Mouse (Mus musculus) kidney, embryonic 14.5 days (tissue): ENCODE measurements at regions not wholly inside any gene's neighbourhood (a gene's known extent, or its start where the extent isn't known, plus 50 kb on each side); places are given as distances from the start of the nearest gene placed in this dataset.

Experiments
- ATAC-seq: fragments of 200-750 bp; cut with Nextera tagmentation; 2 replicates; pipeline ENCODE4 v1.8.0; 2017; ENCODE audit warnings: moderate number of reproducible peaks, mild to moderate bottlenecking, moderate TSS enrichment, moderate library complexity; ENCODE audit not compliant: low FRiP score, low TSS enrichment
- H3K27ac ChIP-seq: fragments of 300-500 bp; sonication (generic); 2 replicates; pipeline ENCODE4 v1.5.1; 2014; ENCODE audit warnings: low read depth, mild to moderate bottlenecking, low read length, moderate library complexity, mixed read lengths
- H3K27me3 ChIP-seq: fragments of 300-500 bp; sonication (generic); 2 replicates; pipeline ENCODE4 v1.6.1; 2014; ENCODE audit warnings: mild to moderate bottlenecking, low read length; ENCODE audit not compliant: control insufficient read depth, insufficient read depth
- H3K36me3 ChIP-seq: fragments of 300-500 bp; sonication (generic); 2 replicates; pipeline ENCODE4 v1.6.1; 2014; ENCODE audit warnings: low read length, mixed read lengths; ENCODE audit not compliant: control insufficient read depth, insufficient read depth
- H3K4me1 ChIP-seq: fragments of 300-500 bp; sonication (generic); 2 replicates; pipeline ENCODE4 v1.6.1; 2014; ENCODE audit warnings: low read length, mixed read lengths; ENCODE audit not compliant: control insufficient read depth, insufficient read depth
- H3K4me2 ChIP-seq: fragments of 300-500 bp; sonication (generic); replicated peaks from 2 replicates; pipeline ENCODE4 v1.6.1; 2014; ENCODE audit warnings: low read depth, mild to moderate bottlenecking, low read length
- H3K4me3 ChIP-seq: fragments of 300-500 bp; sonication (generic); 2 replicates; pipeline ENCODE4 v1.5.1; 2014; ENCODE audit warnings: mild to moderate bottlenecking, low read length
- H3K9ac ChIP-seq: fragments of 300-500 bp; sonication (generic); 2 replicates; pipeline ENCODE4 v1.6.1; 2014; ENCODE audit warnings: low read depth, mild to moderate bottlenecking, low read length, moderate library complexity
- H3K9me3 ChIP-seq: fragments of 300-500 bp; sonication (generic); 2 replicates; pipeline ENCODE4 v1.6.1; 2016; ENCODE audit warnings: low read length; ENCODE audit not compliant: control insufficient read depth
- WGBS: fragments of 180-500 bp; shearing (Covaris S2); extraction: QIAGEN DNeasy Blood & Tissue Kit; methylation state at CpG from one replicate; pipeline ENCODE4 v1.1.7; 2014; 5-methylcytosine and 5-hydroxymethylcytosine counted together

GRCm38 (mm10) chr3:78836824-78837223, 449.5 kb downstream of the Rapgef2 start:
- H3K4me2 ChIP-seq: no peak overlapping the region
- no peak for ATAC-seq
- H3K27me3 ChIP-seq: no peaks in the 10 kb centered on the region
- no peaks in the 10 kb centered on the region for H3K4me1 ChIP-seq
- no peak overlapping the region for H3K9ac ChIP-seq
- 68% methylated on average over 5 of the region's 5 CpGs for WGBS
- H3K4me3 ChIP-seq: no peak overlapping the region
- no peak overlapping the region for H3K27ac ChIP-seq
- H3K36me3 ChIP-seq: no peaks in the 10 kb centered on the region
- no peaks in the 10 kb centered on the region for H3K9me3 ChIP-seq

DNA sequence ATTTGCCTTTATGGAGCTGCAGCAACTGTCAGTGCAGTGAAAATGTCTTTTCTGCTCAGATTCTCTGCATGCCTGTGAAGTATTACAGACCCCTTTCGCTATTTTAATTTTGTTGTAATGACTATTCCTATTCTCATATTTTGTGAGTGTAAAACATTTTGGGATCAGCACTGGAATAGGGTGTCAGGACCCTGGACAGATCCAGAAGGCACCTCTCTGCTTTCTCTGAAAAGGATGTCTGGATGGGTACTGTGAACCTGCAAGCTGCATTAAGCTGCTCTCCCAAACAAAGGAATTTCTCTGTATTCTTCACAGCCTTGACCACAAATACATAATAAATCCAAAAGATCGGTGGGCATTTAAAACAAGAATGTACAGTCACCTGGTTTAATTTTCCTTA, 460.8 kb downstream of the Rapgef2 start:
- no peak overlapping the region for H3K4me3 ChIP-seq

DNA sequence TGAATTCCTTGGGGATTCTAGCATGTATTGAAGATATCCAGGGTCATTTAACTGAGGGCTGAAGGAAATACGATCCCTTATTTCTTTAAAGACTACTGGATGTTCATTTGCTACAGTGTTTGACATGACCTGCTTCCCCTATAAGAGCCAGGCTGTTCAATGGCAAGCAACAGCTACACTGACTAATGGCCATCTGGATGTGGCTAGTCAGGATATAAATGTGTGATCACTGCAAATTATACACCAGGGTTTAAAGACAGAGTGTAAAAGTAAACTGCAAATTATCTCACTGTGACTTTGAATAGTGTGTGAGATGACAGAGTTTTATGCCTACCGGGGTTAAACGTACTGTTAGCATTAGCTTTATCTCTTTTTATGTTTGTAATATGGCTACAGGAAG, 473.9 kb downstream of the Rapgef2 start:
- no peak overlapping the region for H3K9ac ChIP-seq
- H3K4me1 ChIP-seq: no peaks in the 10 kb centered on the region
- ATAC-seq: no peak
- no peaks in the 10 kb centered on the region for H3K27me3 ChIP-seq
- H3K27ac ChIP-seq: no peak overlapping the region
- no peak overlapping the region for H3K4me2 ChIP-seq
- H3K9me3 ChIP-seq: no peaks in the 10 kb centered on the region
- no peaks in the 10 kb centered on the region for H3K36me3 ChIP-seq
- H3K4me3 ChIP-seq: no peak overlapping the region
- 59% methylated on average over 3 of the region's 3 CpGs for WGBS

More for the DNA sequence above, 460.8 kb downstream of the Rapgef2 start:
- H3K4me2 ChIP-seq: no peak overlapping the region
- no peaks in the 10 kb centered on the region for H3K27me3 ChIP-seq
- no peaks in the 10 kb centered on the region for H3K4me1 ChIP-seq
- ATAC-seq: no peak
- 67% methylated on average over 2 of the region's 2 CpGs for WGBS
- H3K36me3 ChIP-seq: no peaks in the 10 kb centered on the region
- no peak overlapping the region for H3K9ac ChIP-seq
- no peak overlapping the region for H3K27ac ChIP-seq
- H3K9me3 ChIP-seq: no peaks in the 10 kb centered on the region

GRCm38 (mm10) chr3:78810431-78811152, 475.7 kb downstream of the Rapgef2 start:
- H3K27ac ChIP-seq: no peak overlapping the region
- peak; percentile 35; the same call in 1 of the 2 replicates for ATAC-seq
- no peak overlapping the region for H3K9ac ChIP-seq
- no peaks in the 10 kb centered on the region for H3K27me3 ChIP-seq
- no peak overlapping the region for H3K4me3 ChIP-seq
- no peaks in the 10 kb centered on the region for H3K4me1 ChIP-seq
- WGBS: 51% methylated on average over 5 of the region's 5 CpGs
- no peak overlapping the region for H3K4me2 ChIP-seq
- no peaks in the 10 kb centered on the region for H3K36me3 ChIP-seq
- H3K9me3 ChIP-seq: no peaks in the 10 kb centered on the region

DNA sequence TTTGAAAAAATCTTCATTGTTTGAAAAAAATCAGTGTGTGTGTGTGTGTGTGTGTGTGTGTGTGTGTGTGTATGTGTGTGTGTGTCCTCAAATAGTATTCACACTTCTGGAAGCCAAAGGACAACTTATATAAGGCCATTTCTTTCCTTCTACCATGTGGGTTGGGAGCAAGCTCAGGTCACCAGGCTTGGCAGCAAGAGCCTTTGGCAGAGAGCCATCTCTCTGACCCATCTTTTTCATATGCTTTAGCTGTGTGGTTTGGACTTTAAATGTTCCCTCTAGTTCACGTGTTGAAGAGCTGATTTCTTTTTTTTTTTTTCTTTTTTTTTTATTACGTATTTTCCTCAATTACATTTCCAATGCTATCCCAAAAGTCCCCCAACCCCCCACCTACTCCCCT, 483.1 kb downstream of the Rapgef2 start:
- H3K9ac ChIP-seq: no peak overlapping the region
- no peaks in the 10 kb centered on the region for H3K36me3 ChIP-seq
- 81% methylated on average over 2 of the region's 2 CpGs for WGBS
- no peak for ATAC-seq
- no peak overlapping the region for H3K27ac ChIP-seq
- H3K4me2 ChIP-seq: no peak overlapping the region
- H3K4me1 ChIP-seq: no peaks in the 10 kb centered on the region
- no peaks in the 10 kb centered on the region for H3K27me3 ChIP-seq
- H3K4me3 ChIP-seq: no peak overlapping the region
- no peaks in the 10 kb centered on the region for H3K9me3 ChIP-seq

GRCm38 (mm10) chr3:78795951-78796455, 490.3 kb downstream of the Rapgef2 start:
- no peak for ATAC-seq
- 91% methylated on average over 4 of the region's 4 CpGs for WGBS
- Histone ChIP-seq H3K4me1 (no peaks in the 10 kb centered on the region), H3K27ac (no peak overlapping the region), H3K36me3 (no peaks in the 10 kb centered on the region), H3K9ac (no peak overlapping the region), H3K4me3 (no peak overlapping the region), H3K4me2 (no peak overlapping the region), H3K9me3 (no peaks in the 10 kb centered on the region), H3K27me3 (no peaks in the 10 kb centered on the region)

DNA sequence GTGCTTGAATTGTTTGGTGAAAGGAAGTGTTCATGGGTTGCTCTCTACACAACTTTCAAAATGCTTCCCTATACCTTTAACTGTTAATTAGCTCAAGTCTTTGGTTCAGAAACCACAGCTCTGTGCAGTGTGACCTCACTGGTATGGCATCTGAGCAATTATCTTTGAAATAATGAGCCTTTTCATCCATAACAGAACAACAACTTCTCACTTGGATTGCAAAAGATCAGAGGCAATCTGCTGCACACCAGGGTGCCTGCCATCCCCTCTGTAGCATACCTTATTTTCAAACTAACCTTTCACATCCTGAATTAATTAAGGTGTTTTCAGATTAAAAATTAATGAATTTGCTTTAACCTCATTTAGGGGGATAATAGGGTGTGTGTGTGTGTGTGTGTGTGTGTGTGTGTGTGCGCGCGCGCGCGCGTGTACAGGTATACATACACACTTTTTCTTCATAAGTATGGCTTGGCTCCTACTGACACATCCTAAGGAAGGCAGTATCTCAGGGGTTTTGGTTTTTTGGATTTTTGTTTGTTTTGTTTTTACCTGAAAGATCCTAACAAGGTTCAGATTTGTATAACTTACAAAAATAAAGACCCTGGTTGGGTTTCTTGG, 493.8 kb downstream of the Rapgef2 start:
- Histone ChIP-seq H3K36me3 (no peaks in the 10 kb centered on the region), H3K27me3 (no peaks in the 10 kb centered on the region), H3K4me1 (no peaks in the 10 kb centered on the region), H3K4me2 (no peak overlapping the region), H3K4me3 (no peak overlapping the region), H3K27ac (no peak overlapping the region), H3K9me3 (no peaks in the 10 kb centered on the region), H3K9ac (no peak overlapping the region)
- WGBS: 98% methylated on average over 7 of the region's 7 CpGs
- 0 out of 2 replicates have a peak, but pooled peaks have one; percentile 20 for ATAC-seq

- H3K4me2 ChIP-seq: no peak overlapping the region
Observed at GRCm38 (mm10) chr3:78782766-78783165, 503.6 kb downstream of the Rapgef2 start.

GRCm38 (mm10) chr3:78755686-78756476, 530.4 kb downstream of the Rapgef2 start:
- Histone ChIP-seq H3K9ac (no peak overlapping the region), H3K27me3 (no peaks in the 10 kb centered on the region), H3K36me3 (no peaks in the 10 kb centered on the region), H3K27ac (no peak overlapping the region), H3K9me3 (no peaks in the 10 kb centered on the region), H3K4me1 (no peaks in the 10 kb centered on the region), H3K4me3 (no peak overlapping the region), H3K4me2 (no peak overlapping the region)
- no peak for ATAC-seq
- 50% methylated on average over 4 of the region's 4 CpGs for WGBS

More at GRCm38 (mm10) chr3:78782766-78783165, 503.6 kb downstream of the Rapgef2 start:
- Histone ChIP-seq H3K9me3 (no peaks in the 10 kb centered on the region), H3K4me1 (no peaks in the 10 kb centered on the region), H3K27ac (no peak overlapping the region), H3K9ac (no peak overlapping the region), H3K4me3 (no peak overlapping the region), H3K27me3 (no peaks in the 10 kb centered on the region), H3K36me3 (no peaks in the 10 kb centered on the region)
- WGBS: 88% methylated on average over 1 of the region's 1 CpGs
- no peak for ATAC-seq
